Mouse (Mus musculus): ENCODE results near the gene Kcnb1.

DNA sequence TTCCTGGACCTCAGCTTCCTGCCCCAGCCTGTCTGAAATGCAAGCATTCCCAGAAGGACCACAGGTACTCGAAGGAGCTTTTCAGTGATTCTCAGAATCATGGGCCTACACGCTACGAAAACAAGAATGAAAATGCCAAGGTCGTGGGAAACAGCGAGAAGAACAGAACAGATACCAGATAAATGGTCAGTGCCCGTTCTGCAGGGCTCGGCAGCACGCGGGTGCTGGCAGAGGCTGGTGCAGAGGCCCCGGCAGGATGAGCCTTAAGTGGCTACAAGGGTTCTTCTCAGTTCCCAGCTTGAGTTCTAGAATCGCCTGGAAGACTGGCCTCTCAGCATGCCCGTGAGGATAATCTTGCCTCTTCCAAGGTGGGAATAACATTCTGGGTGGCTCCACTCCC, 23.7 kb upstream of the Kcnb1 start:
- TF ChIP-seq CTCF (IDR thresholded peaks at IDR 0.05; ENCODE audit: borderline replicate concordance, control insufficient read depth, extremely low read depth, insufficient read depth, low read length, poor library complexity) (no peak), POLR2A (IDR thresholded peaks at IDR 0.05; ENCODE audit: control insufficient read depth, extremely low read depth, insufficient read depth, low read length, poor library complexity) (no peak)
